8 mouse cellular contexts compared by ENCODE assay signal in the genomic region with DNA sequence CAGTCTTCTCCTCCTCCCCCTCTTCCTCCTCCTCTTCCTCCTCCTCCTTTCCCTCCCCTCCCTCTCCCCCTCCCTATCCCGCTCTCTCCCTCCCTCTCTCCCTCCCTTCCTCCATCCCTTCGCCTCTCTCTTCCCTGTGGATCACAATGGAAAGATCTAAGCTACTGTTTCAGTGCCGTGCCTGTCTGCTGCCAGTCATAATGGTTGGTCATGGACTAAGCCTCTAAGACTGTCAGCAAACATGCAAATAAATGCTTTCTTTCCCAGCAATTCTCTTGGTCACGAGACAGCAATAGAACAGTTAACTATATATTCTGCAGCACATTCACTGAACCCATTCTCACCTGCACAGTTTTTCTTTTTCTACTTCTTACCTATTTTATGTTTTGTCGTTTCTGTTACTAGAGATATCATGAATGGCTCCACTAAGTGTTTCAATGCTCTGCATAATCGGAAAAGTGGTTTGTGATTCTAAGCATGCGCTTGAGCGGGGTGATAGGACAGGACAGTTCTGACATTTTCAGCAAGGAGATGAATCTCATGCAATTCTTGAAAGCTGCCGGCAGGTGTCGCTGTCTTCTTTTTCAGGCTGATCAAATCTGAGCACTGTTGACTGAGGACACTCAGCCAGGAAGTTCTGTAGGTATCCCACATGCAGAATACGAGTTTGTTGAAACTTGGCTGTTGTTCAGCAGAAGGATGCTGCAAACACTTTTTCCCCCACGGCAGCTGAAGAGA. TPM values are rescaled to one million over a fixed set of nuclear protein-coding genes. Genes with fewer than 3 reads are reported as not detected.
DNase-seq lines count a peak whose midpoint lies in the region; ATAC-seq and TF ChIP-seq lines count a peak whose summit lies in the region.

No protein-coding gene starts in this region.

- H3K27me3 ChIP-seq in Patski, result no peaks in the 10 kb centered on the region
- H3K27me3 ChIP-seq in intestine, postnatal 0 days (replicated peaks; ENCODE audit: control insufficient read depth, insufficient read depth, low read length), result no peaks in the 10 kb centered on the region
- H3K27me3 ChIP-seq in lung, embryonic 14.5 days (ENCODE audit: insufficient read depth, low read length), result no peaks in the 10 kb centered on the region

- H3K9me3 ChIP-seq in intestine, postnatal 0 days (ENCODE audit: control insufficient read depth), result no peaks in the 10 kb centered on the region
- H3K9me3 ChIP-seq in lung, embryonic 14.5 days (ENCODE audit: low read depth, low read length), result no peaks in the 10 kb centered on the region

- in situ Hi-C loops in Patski (cut with MboI; ENCODE audit: low pct_unique_long_range_greater_than_20kb), result loop anchor here (5.0 to 25.0 kb wide), 4 partner anchors 162 to 1137 kb away; no protein-coding TSS in a partner anchor

- intact Hi-C loops in gastrocnemius, postnatal 36 days (cut with DNase I), result loop anchor here (2.0 kb wide), 1 partner anchor 160 kb away; no protein-coding TSS in a partner anchor

- peak; percentile 89 for DNase-seq in CD4-positive, CD25-positive, alpha-beta regulatory T cell, adult 2 months (ENCODE audit: low read depth, low spot score)
- DNase-seq in Patski (ENCODE audit: low read depth, low spot score), result no peak
- peak; percentile 64 to 71 for DNase-seq in cerebellum, postnatal 36 days
- DNase-seq in gastrocnemius, postnatal 36 days, result peak; percentile 28 to 35
- peak; percentile 89 for DNase-seq in lung, embryonic 14.5 days
- DNase-seq in thymus, postnatal 36 days, result peak; percentile 56 to 60

- H3K4me2 ChIP-seq in intestine, postnatal 0 days (replicated peaks; ENCODE audit: low read depth), result no peak overlapping the region
- 0 out of 2 replicates have a peak overlapping the region, but pooled peaks have one; percentile 25 for H3K4me2 ChIP-seq in lung, embryonic 14.5 days

- TF ChIP-seq CTCF in Patski (IDR thresholded peaks at IDR 0.05), result peak; percentile 91
- peak; percentile 94 for TF ChIP-seq CTCF in intestine, postnatal 0 days (IDR thresholded peaks at IDR 0.05; ENCODE audit: low read depth)
- peak; percentile 92 for TF ChIP-seq CTCF in lung, embryonic 14.5 days (IDR thresholded peaks at IDR 0.05; ENCODE audit: low read depth)

- POLR2A ChIA-PET in Patski (lab: Charles Lee), result interaction anchor here (1.0 kb wide), 1 partner anchor 19 kb away, joined by 3 read pairs; no protein-coding TSS in a partner anchor

- no peaks in the 10 kb centered on the region for H3K36me3 ChIP-seq in intestine, postnatal 0 days (ENCODE audit: control insufficient read depth, insufficient read depth)
- H3K36me3 ChIP-seq in lung, embryonic 14.5 days (ENCODE audit: insufficient read depth), result peaks cover 4% of the 10 kb centered on the region; the same call in 1 of the 2 replicates

- no peak overlapping the region for H3K4me3 ChIP-seq in intestine, postnatal 0 days (ENCODE audit: low read depth, low read length)
- H3K4me3 ChIP-seq in lung, embryonic 14.5 days (ENCODE audit: low read depth, low read length), result no peak overlapping the region

- H3K27ac ChIP-seq in intestine, postnatal 0 days (ENCODE audit: low read depth, low read length), result no peak overlapping the region
- H3K27ac ChIP-seq in lung, embryonic 14.5 days (ENCODE audit: low read depth), result no peak overlapping the region

- WGBS in intestine, postnatal 0 days, result 22% methylated on average over 12 of the region's 12 CpGs
- WGBS in lung, embryonic 14.5 days, result 24% methylated on average over 12 of the region's 12 CpGs

- peak; percentile 70 for ATAC-seq in Patski
- ATAC-seq in intestine, postnatal 0 days, result 0 out of 2 replicates have a peak, but pooled peaks have one; percentile 61
- peak; percentile 79 for ATAC-seq in lung, embryonic 14.5 days (ENCODE audit: insufficient read depth)
- peak; percentile 81; the same call in 1 of the 2 replicates for ATAC-seq in neutrophil, adult 5-6 weeks (ENCODE audit: extremely low read depth, insufficient number of reproducible peaks, low FRiP score, poor library complexity, severe bottlenecking)

- H3K9ac ChIP-seq in intestine, postnatal 0 days (ENCODE audit: low read depth, low read length), result no peak overlapping the region
- no peak overlapping the region for H3K9ac ChIP-seq in lung, embryonic 14.5 days

- CTCF ChIA-PET in Patski (lab: Charles Lee), result interaction anchor here (0.9 to 2.2 kb wide), 11 partner anchors 8 to 173 kb away, joined by 3 to 10 read pairs (median 4); partner anchors contain the start of gene St7

- no peaks in the 10 kb centered on the region for H3K4me1 ChIP-seq in intestine, postnatal 0 days (replicated peaks; ENCODE audit: control insufficient read depth, insufficient read depth, low read length)
- no peaks in the 10 kb centered on the region for H3K4me1 ChIP-seq in lung, embryonic 14.5 days (ENCODE audit: insufficient read depth)

RNA-seq across cellular contexts. Expression of gene St7, which starts 17.5 kb away (rescaled TPM):
- 23.1 TPM for polyA plus RNA-seq in Patski (2021)
- 10 to 100 TPM in 1 of 2 experiments, 1 to 10 TPM in 1; 9.6 to 10.6 TPM for total RNA-seq in gastrocnemius, postnatal 36 days (2021)
- 11.2 and 12.4 TPM in 2 replicates for polyA plus RNA-seq in intestine, postnatal 0 days (2015; fragmentation: Nextera tagmentation; extraction: Ambion mirVana)
- polyA plus RNA-seq in lung, embryonic 14.5 days (2014; fragmentation: Nextera tagmentation; extraction: Ambion mirVana), result 44.0 and 48.7 TPM in 2 replicates
- 9.0 and 10.9 TPM in 2 replicates for total RNA-seq in neutrophil, adult 5-6 weeks (2017)

RNA-seq across cellular contexts. Expression of gene Capza2, which starts 39.2 kb away (rescaled TPM):
- 185 TPM for polyA plus RNA-seq in Patski (2021)
- total RNA-seq in gastrocnemius, postnatal 36 days (2021), result 100 to 1,000 TPM; 299 to 306 TPM
- 195 and 197 TPM in 2 replicates for polyA plus RNA-seq in intestine, postnatal 0 days (2015; fragmentation: Nextera tagmentation; extraction: Ambion mirVana)
- 247 and 255 TPM in 2 replicates for polyA plus RNA-seq in lung, embryonic 14.5 days (2014; fragmentation: Nextera tagmentation; extraction: Ambion mirVana)
- 326 and 336 TPM in 2 replicates for total RNA-seq in neutrophil, adult 5-6 weeks (2017)
